Mouse (Mus musculus): ENCODE data around the gene Aco2. TPM values are rescaled to one million over a fixed set of nuclear protein-coding genes. Genes with fewer than 3 reads are reported as not detected.
"Not testable (repeated sequence)": the region's sequence is repeated elsewhere in the genome, so short reads cannot be mapped to it uniquely, and the experiment has no call there.

The Aco2 gene
- polyA plus RNA-seq, 1 experiment from 2014 or later = 293 TPM

GRCm38 (mm10) chr15:81891822-81892580, 19.9 kb downstream of the Aco2 start:
- no peaks in the 10 kb centered on the region for H3K9me3 ChIP-seq (ENCODE audit: low read length)
- no peak overlapping the region for H3K9ac ChIP-seq (replicated peaks; ENCODE audit: low read length)
- H3K27ac ChIP-seq (ENCODE audit: low read length) = no peak overlapping the region
- H3K4me1 ChIP-seq (ENCODE audit: insufficient read depth, low read length) = peaks cover 3% of the 10 kb centered on the region; the same call in 1 of the 2 replicates
- H3K36me3 ChIP-seq (ENCODE audit: insufficient read depth, low read length) = peaks cover 53% of the 10 kb centered on the region
- no peak overlapping the region for H3K4me2 ChIP-seq (replicated peaks; ENCODE audit: low read depth, low read length)
- WGBS = 89% methylated on average over 8 of the region's 8 CpGs
- no peak overlapping the region for H3K4me3 ChIP-seq (ENCODE audit: low read length)
- ATAC-seq (ENCODE audit: low FRiP score, low TSS enrichment) = no peak
- no peaks in the 10 kb centered on the region for H3K27me3 ChIP-seq (ENCODE audit: insufficient read depth, low read length)

- no peak overlapping the region for H3K9ac ChIP-seq (replicated peaks; ENCODE audit: low read length)
- H3K4me3 ChIP-seq (ENCODE audit: low read length) = no peak overlapping the region
- H3K4me1 ChIP-seq (ENCODE audit: insufficient read depth, low read length) = no peaks in the 10 kb centered on the region
- H3K4me2 ChIP-seq (replicated peaks; ENCODE audit: low read depth, low read length) = no peak overlapping the region
- ATAC-seq (ENCODE audit: low FRiP score, low TSS enrichment) = no peak
- 95% methylated on average over 1 of the region's 1 CpGs for WGBS
- peaks cover 58% of the 10 kb centered on the region for H3K36me3 ChIP-seq (ENCODE audit: insufficient read depth, low read length)
- no peaks in the 10 kb centered on the region for H3K9me3 ChIP-seq (ENCODE audit: low read length)
- no peaks in the 10 kb centered on the region for H3K27me3 ChIP-seq (ENCODE audit: insufficient read depth, low read length)
- H3K27ac ChIP-seq (ENCODE audit: low read length) = no peak overlapping the region
These were observed 21.9 kb downstream of the Aco2 start for GRCm38 (mm10) chr15:81894002-81894401.

- H3K4me2 ChIP-seq (replicated peaks; ENCODE audit: low read depth, low read length) = no peak overlapping the region
- ATAC-seq (ENCODE audit: low FRiP score, low TSS enrichment) = no peak
- WGBS = 92% methylated on average over 2 of the region's 2 CpGs
- no peak overlapping the region for H3K9ac ChIP-seq (replicated peaks; ENCODE audit: low read length)
- peaks cover 59% of the 10 kb centered on the region for H3K36me3 ChIP-seq (ENCODE audit: insufficient read depth, low read length)
- no peaks in the 10 kb centered on the region for H3K9me3 ChIP-seq (ENCODE audit: low read length)
- peak overlapping the region; percentile 22; the same call in 1 of the 2 replicates for H3K27ac ChIP-seq (ENCODE audit: low read length)
- H3K4me3 ChIP-seq (ENCODE audit: low read length) = no peak overlapping the region
- no peaks in the 10 kb centered on the region for H3K4me1 ChIP-seq (ENCODE audit: insufficient read depth, low read length)
- no peaks in the 10 kb centered on the region for H3K27me3 ChIP-seq (ENCODE audit: insufficient read depth, low read length)
These were observed 24.3 kb downstream of the Aco2 start for GRCm38 (mm10) chr15:81896407-81896806.

- Histone ChIP-seq H3K9me3 (ENCODE audit: low read length) (no peaks in the 10 kb centered on the region), H3K4me3 (ENCODE audit: low read length) (no peak overlapping the region), H3K36me3 (ENCODE audit: insufficient read depth, low read length) (peaks cover 58% of the 10 kb centered on the region), H3K27ac (ENCODE audit: low read length) (peak overlapping the region; percentile 60), H3K9ac (replicated peaks; ENCODE audit: low read length) (no peak overlapping the region), H3K4me1 (ENCODE audit: insufficient read depth, low read length) (no peaks in the 10 kb centered on the region), H3K4me2 (replicated peaks; ENCODE audit: low read depth, low read length) (no peak overlapping the region), H3K27me3 (ENCODE audit: insufficient read depth, low read length) (no peaks in the 10 kb centered on the region)
- WGBS = 85% methylated on average over 5 of the region's 5 CpGs
- peak; percentile 75; the same call in 1 of the 2 replicates for ATAC-seq (ENCODE audit: low FRiP score, low TSS enrichment)
These were observed 25.6 kb downstream of the Aco2 start for GRCm38 (mm10) chr15:81897607-81898285.

GRCm38 (mm10) chr15:81898751-81899150, 26.6 kb downstream of the Aco2 start:
- 84% methylated on average over 2 of the region's 2 CpGs for WGBS
- Histone ChIP-seq H3K9ac (replicated peaks; ENCODE audit: low read length) (no peak overlapping the region), H3K36me3 (ENCODE audit: insufficient read depth, low read length) (peaks cover 66% of the 10 kb centered on the region), H3K4me3 (ENCODE audit: low read length) (no peak overlapping the region), H3K4me2 (replicated peaks; ENCODE audit: low read depth, low read length) (no peak overlapping the region), H3K27ac (ENCODE audit: low read length) (peak overlapping the region; percentile 60), H3K9me3 (ENCODE audit: low read length) (no peaks in the 10 kb centered on the region), H3K4me1 (ENCODE audit: insufficient read depth, low read length) (no peaks in the 10 kb centered on the region), H3K27me3 (ENCODE audit: insufficient read depth, low read length) (no peaks in the 10 kb centered on the region)
- ATAC-seq (ENCODE audit: low FRiP score, low TSS enrichment) = no peak

- H3K9ac ChIP-seq (replicated peaks; ENCODE audit: low read length) = no peak overlapping the region
- 34% methylated on average over 2 of the region's 2 CpGs for WGBS
- H3K4me3 ChIP-seq (ENCODE audit: low read length) = no peak overlapping the region
- peaks cover 78% of the 10 kb centered on the region for H3K36me3 ChIP-seq (ENCODE audit: insufficient read depth, low read length)
- 0 out of 2 replicates have a peak, but pooled peaks have one; percentile 12 for ATAC-seq (ENCODE audit: low FRiP score, low TSS enrichment)
- H3K4me1 ChIP-seq (ENCODE audit: insufficient read depth, low read length) = no peaks in the 10 kb centered on the region
- no peak overlapping the region for H3K27ac ChIP-seq (ENCODE audit: low read length)
- no peak overlapping the region for H3K4me2 ChIP-seq (replicated peaks; ENCODE audit: low read depth, low read length)
- no peaks in the 10 kb centered on the region for H3K27me3 ChIP-seq (ENCODE audit: insufficient read depth, low read length)
- no peaks in the 10 kb centered on the region for H3K9me3 ChIP-seq (ENCODE audit: low read length)
These were observed 32.8 kb downstream of the Aco2 start for GRCm38 (mm10) chr15:81904939-81905338.

GRCm38 (mm10) chr15:81907953-81908352, 35.8 kb downstream of the Aco2 start:
- H3K9me3 ChIP-seq (ENCODE audit: low read length) = no peaks in the 10 kb centered on the region
- ATAC-seq (ENCODE audit: low FRiP score, low TSS enrichment) = no peak

GRCm38 (mm10) chr15:81908767-81909166, 36.7 kb downstream of the Aco2 start:
- H3K4me1 ChIP-seq (ENCODE audit: insufficient read depth, low read length); H3K4me2 ChIP-seq (replicated peaks; ENCODE audit: low read depth, low read length); H3K27me3 ChIP-seq (ENCODE audit: insufficient read depth, low read length); ATAC-seq (ENCODE audit: low FRiP score, low TSS enrichment); H3K27ac ChIP-seq (ENCODE audit: low read length); H3K9me3 ChIP-seq (ENCODE audit: low read length); H3K4me3 ChIP-seq (ENCODE audit: low read length); H3K9ac ChIP-seq (replicated peaks; ENCODE audit: low read length): not testable (repeated sequence)
- H3K36me3 ChIP-seq (ENCODE audit: insufficient read depth, low read length) = peaks cover 83% of the 10 kb centered on the region
- 90% methylated on average over 4 of the region's 4 CpGs for WGBS

More at GRCm38 (mm10) chr15:81907953-81908352, 35.8 kb downstream of the Aco2 start:
- Histone ChIP-seq H3K4me2 (replicated peaks; ENCODE audit: low read depth, low read length) (no peak overlapping the region), H3K27ac (ENCODE audit: low read length) (no peak overlapping the region), H3K4me1 (ENCODE audit: insufficient read depth, low read length) (0 out of 2 replicates have a peak, but pooled peaks cover 4% of the 10 kb centered on the region), H3K4me3 (ENCODE audit: low read length) (no peak overlapping the region), H3K27me3 (ENCODE audit: insufficient read depth, low read length) (no peaks in the 10 kb centered on the region), H3K9ac (replicated peaks; ENCODE audit: low read length) (no peak overlapping the region), H3K36me3 (ENCODE audit: insufficient read depth, low read length) (peaks cover 83% of the 10 kb centered on the region)
- WGBS = 90% methylated on average over 8 of the region's 8 CpGs

- H3K27ac ChIP-seq (ENCODE audit: low read length) = no peak overlapping the region
- no peak overlapping the region for H3K4me2 ChIP-seq (replicated peaks; ENCODE audit: low read depth, low read length)
- H3K9ac ChIP-seq (replicated peaks; ENCODE audit: low read length) = no peak overlapping the region
- H3K9me3 ChIP-seq (ENCODE audit: low read length) = no peaks in the 10 kb centered on the region
- peaks cover 85% of the 10 kb centered on the region for H3K36me3 ChIP-seq (ENCODE audit: insufficient read depth, low read length)
- H3K4me3 ChIP-seq (ENCODE audit: low read length) = no peak overlapping the region
- 70% methylated on average over 2 of the region's 2 CpGs for WGBS
- ATAC-seq (ENCODE audit: low FRiP score, low TSS enrichment) = 0 out of 2 replicates have a peak, but pooled peaks have one; percentile 21
- no peaks in the 10 kb centered on the region for H3K27me3 ChIP-seq (ENCODE audit: insufficient read depth, low read length)
- 0 out of 2 replicates have a peak, but pooled peaks cover 4% of the 10 kb centered on the region for H3K4me1 ChIP-seq (ENCODE audit: insufficient read depth, low read length)
These were observed 40.4 kb downstream of the Aco2 start for GRCm38 (mm10) chr15:81912498-81912897.

- Histone ChIP-seq H3K36me3 (ENCODE audit: insufficient read depth, low read length) (peaks cover 72% of the 10 kb centered on the region), H3K4me1 (ENCODE audit: insufficient read depth, low read length) (0 out of 2 replicates have a peak, but pooled peaks cover 4% of the 10 kb centered on the region)
- WGBS = 84% methylated on average over 5 of the region's 5 CpGs
These were observed 42.6 kb downstream of the Aco2 start for GRCm38 (mm10) chr15:81914668-81915067.

More at GRCm38 (mm10) chr15:81914668-81915067, 42.6 kb downstream of the Aco2 start:
- H3K4me3 ChIP-seq (ENCODE audit: low read length) = no peak overlapping the region
- H3K9ac ChIP-seq (replicated peaks; ENCODE audit: low read length) = no peak overlapping the region
- no peak overlapping the region for H3K27ac ChIP-seq (ENCODE audit: low read length)
- ATAC-seq (ENCODE audit: low FRiP score, low TSS enrichment) = no peak
- H3K9me3 ChIP-seq (ENCODE audit: low read length) = no peaks in the 10 kb centered on the region
- H3K27me3 ChIP-seq (ENCODE audit: insufficient read depth, low read length) = no peaks in the 10 kb centered on the region
- no peak overlapping the region for H3K4me2 ChIP-seq (replicated peaks; ENCODE audit: low read depth, low read length)
